ENCODE assay signal across 8 mouse cellular contexts in the genomic region with DNA sequence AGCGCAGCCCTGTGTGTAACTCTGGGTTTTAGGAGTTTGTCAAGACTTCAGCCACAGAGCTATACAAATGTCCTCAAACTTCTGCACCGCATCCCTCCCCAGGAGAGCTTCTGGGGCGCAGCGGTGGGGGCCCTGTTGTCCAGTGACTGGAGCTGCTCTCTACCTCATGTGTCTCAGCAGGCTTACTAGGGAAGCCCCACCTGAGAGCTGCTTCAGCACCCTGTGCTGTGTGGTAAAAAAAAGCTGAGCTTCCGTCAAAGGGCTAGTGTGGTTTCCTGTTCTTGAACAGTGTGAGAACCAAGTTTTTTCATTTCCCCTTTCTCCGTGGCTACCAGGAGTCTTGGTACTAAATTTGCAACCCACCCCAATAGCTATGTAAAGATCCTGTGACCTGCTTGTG. TPM values are rescaled to one million over a fixed set of nuclear protein-coding genes. Genes with fewer than 3 reads are reported as not detected.
DNase-seq lines count a peak whose midpoint lies in the region; ATAC-seq and TF ChIP-seq lines count a peak whose summit lies in the region.
"Had no signal": no experiment of that assay in that cellular context is flagged by ENCODE, and none has a peak within 500 bp of the region (broad histone marks: within the 10 kb centered on the region; RNA-seq: fewer than 3 reads in every experiment).

No protein-coding gene starts in this region.

- peaks cover 10% of the 10 kb centered on the region in 2 experiments for H3K36me3 ChIP-seq in CH12.LX (replicated peaks in 1 of 2; ENCODE audit: control insufficient read depth in 1 of 2, insufficient read depth in 1 of 2, low read length in 1 of 2)

- peak; percentile 60 for TF ChIP-seq POLR2A in CH12.LX (IDR thresholded peaks at IDR 0.05; ENCODE audit: low read depth, low read length)

- TF ChIP-seq RAD21 in CH12.LX (IDR thresholded peaks at IDR 0.05; ENCODE audit: low read depth, low read length), result peak; percentile 20

- H3K4me2 ChIP-seq in CH12.LX (ENCODE audit: insufficient read depth, low read depth, poor library complexity, severe bottlenecking), result peak overlapping the region; percentile 66
- H3K4me2 ChIP-seq: limb, embryonic 12.5 days had no signal

- peak; percentile 89 for DNase-seq in CD4-positive helper T cell, adult 2 months (ENCODE audit: low read depth, low spot score)
- peak; percentile 95 for DNase-seq in CH12.LX (ENCODE audit: extremely low read depth)
- peak; percentile 87 to 89 for DNase-seq in natural killer cell, adult 2 months (ENCODE audit: low spot score in 2 of 2)
- no peak for DNase-seq in frontal cortex, postnatal 25 days (ENCODE audit: low spot score in 2 of 2)
- DNase-seq in retina, embryonic 14.5 days (ENCODE audit: low spot score), result no peak
- no peak for DNase-seq in left cerebral cortex, adult 11 months (ENCODE audit: low spot score)

- H3K9ac ChIP-seq in CH12.LX (ENCODE audit: insufficient read depth, low read depth), result peak overlapping the region; percentile 78; the same call in 1 of the 2 replicates
- H3K9ac ChIP-seq: limb, embryonic 12.5 days had no signal

- H3K27ac ChIP-seq in CH12.LX (ENCODE audit: insufficient read depth, low read depth), result peak overlapping the region; percentile 97
- H3K27ac ChIP-seq: limb, embryonic 12.5 days had no signal

- peak; percentile 99 for TF ChIP-seq EP300 in CH12.LX (IDR thresholded peaks at IDR 0.05; ENCODE audit: low read length)

- no peaks in the 10 kb centered on the region for H3K9me3 ChIP-seq in CH12.LX (replicated peaks; ENCODE audit: low read length)
- H3K9me3 ChIP-seq: limb, embryonic 12.5 days had no signal

- H3K4me3 ChIP-seq in CH12.LX (replicated peaks in 1 of 3; ENCODE audit: low read depth in 2 of 3, low read length in 2 of 3, poor library complexity in 1 of 3), result no peak overlapping the region
- H3K4me3 ChIP-seq: limb, embryonic 12.5 days had no signal

- TF ChIP-seq CTCF in CH12.LX (conservative IDR thresholded peaks at IDR 0.05 in 1 of 2, IDR thresholded peaks at IDR 0.05 in 1 of 2; ENCODE audit: low read depth in 2 of 2, low read length in 2 of 2), result no peak

- peak; percentile 90 for ATAC-seq in inflammation-experienced regulatory T-cells, adult 6 months

- H3K27me3 ChIP-seq in CH12.LX (replicated peaks), result no peaks in the 10 kb centered on the region
- H3K27me3 ChIP-seq: limb, embryonic 12.5 days had no signal

- peaks cover 45% of the 10 kb centered on the region for H3K79me2 ChIP-seq in CH12.LX (replicated peaks; ENCODE audit: control insufficient read depth, extremely low read depth, insufficient read depth, poor library complexity, severe bottlenecking)

- dilution Hi-C loops in CH12.LX (cut with MboI; ENCODE audit: extremely low pct_ligation_motif_present, extremely low pct_unique_long_range_greater_than_20kb, low sequenced_read_pairs), result no loop called here

- in situ Hi-C loops in CH12.LX (cut with MboI; ENCODE audit: low pct_ligation_motif_present, low pct_unique_long_range_greater_than_20kb, low sequenced_read_pairs), result loop anchor here (5.0 kb wide), 1 partner anchor 67 kb away; no protein-coding TSS in a partner anchor

- H3K4me1 ChIP-seq in CH12.LX (ENCODE audit: control insufficient read depth in 1 of 2, insufficient read depth in 2 of 2), result peaks cover 59 to 95% of the 10 kb centered on the region in 2 experiments

TF ChIP-seq in CH12.LX, 34 proteins besides CTCF, POLR2A, EP300 and RAD21:
- no peak for TF ChIP-seq USF2 (conservative IDR thresholded peaks at IDR 0.05; ENCODE audit: low read depth, low read length)
- TF ChIP-seq JUN (IDR thresholded peaks at IDR 0.05; ENCODE audit: insufficient read depth, low read depth, low read length), result peak; percentile 74
- TF ChIP-seq GABPA (IDR thresholded peaks at IDR 0.05; ENCODE audit: insufficient replicate concordance, low read depth, low read length), result no peak
- TF ChIP-seq MAFK (IDR thresholded peaks at IDR 0.05; ENCODE audit: insufficient replicate concordance, low read length), result peak; percentile 94
- TF ChIP-seq JUND (conservative IDR thresholded peaks at IDR 0.05; ENCODE audit: low read depth, low read length), result 0 out of 2 replicates have a peak, but pooled peaks have one; percentile 13
- TF ChIP-seq MYC (IDR thresholded peaks at IDR 0.05; ENCODE audit: low read depth, low read length), result peak; percentile 90
- TF ChIP-seq MAZ (IDR thresholded peaks at IDR 0.05; ENCODE audit: low read depth, low read length), result peak; percentile 98
- TF ChIP-seq PAX5 (IDR thresholded peaks at IDR 0.05; ENCODE audit: low read length), result no peak
- TF ChIP-seq SMC3 (IDR thresholded peaks at IDR 0.05; ENCODE audit: low read depth, low read length), result peak; percentile 36; the same call in 1 of the 2 replicates
- 0 out of 2 replicates have a peak, but pooled peaks have one; percentile 52 for TF ChIP-seq ELF1 (IDR thresholded peaks at IDR 0.05; ENCODE audit: low read depth, low read length)
- TF ChIP-seq SIN3A (IDR thresholded peaks at IDR 0.05; ENCODE audit: low read length), result peak; percentile 90
- no peak for TF ChIP-seq ZMIZ1 (IDR thresholded peaks at IDR 0.05; ENCODE audit: low read depth, low read length)
- TF ChIP-seq IRF4 (IDR thresholded peaks at IDR 0.05; ENCODE audit: low read depth, low read length), result peak; percentile 97
- no peak for TF ChIP-seq ZC3H11A (IDR thresholded peaks at IDR 0.05; ENCODE audit: low read depth, low read length)
- TF ChIP-seq MEF2A (IDR thresholded peaks at IDR 0.05; ENCODE audit: borderline replicate concordance, low read depth, low read length), result peak; percentile 97
- TF ChIP-seq E2F4 (IDR thresholded peaks at IDR 0.05; ENCODE audit: insufficient replicate concordance, low read depth, low read length), result 0 out of 2 replicates have a peak, but pooled peaks have one; percentile 58
- no peak for TF ChIP-seq NRF1 (IDR thresholded peaks at IDR 0.05; ENCODE audit: low read depth, low read length)
- TF ChIP-seq TCF12 (IDR thresholded peaks at IDR 0.05; ENCODE audit: low read depth, low read length), result peak; percentile 97
- TF ChIP-seq ZNF384 (IDR thresholded peaks at IDR 0.05; ENCODE audit: low read depth, low read length), result peak; percentile 98
- peak; percentile 87 for TF ChIP-seq MAX (IDR thresholded peaks at IDR 0.05; ENCODE audit: low read length)
- TF ChIP-seq UBTF (IDR thresholded peaks at IDR 0.05; ENCODE audit: low read depth, low read length), result peak; percentile 90; the same call in 1 of the 2 replicates
- no peak for TF ChIP-seq NELFE (IDR thresholded peaks at IDR 0.05; ENCODE audit: low read depth, low read length)
- TF ChIP-seq CHD2 (IDR thresholded peaks at IDR 0.05; ENCODE audit: low read length), result peak; percentile 86
- peak; percentile 72; the same call in 1 of the 2 replicates for TF ChIP-seq TBP (conservative IDR thresholded peaks at IDR 0.05; ENCODE audit: low read depth, low read length)
- TF ChIP-seq USF1 (IDR thresholded peaks at IDR 0.05; ENCODE audit: low read depth, low read length), result no peak
- no peak for TF ChIP-seq KAT2A (IDR thresholded peaks at IDR 0.05; ENCODE audit: insufficient replicate concordance, low read length)
- TF ChIP-seq POLR2AphosphoS2 (IDR thresholded peaks at IDR 0.05; ENCODE audit: low read depth, low read length), result no peak
- no peak for TF ChIP-seq CHD1 (IDR thresholded peaks at IDR 0.05; ENCODE audit: low read depth, low read length)
- TF ChIP-seq ETS1 (conservative IDR thresholded peaks at IDR 0.05; ENCODE audit: low read depth, low read length), result peak; percentile 98
- peak; percentile 94 for TF ChIP-seq RCOR1 (conservative IDR thresholded peaks at IDR 0.05; ENCODE audit: low read depth, low read length)
- no peak for TF ChIP-seq ZKSCAN1 (IDR thresholded peaks at IDR 0.05; ENCODE audit: borderline replicate concordance, low read depth, low read length)
- TF ChIP-seq MXI1 (IDR thresholded peaks at IDR 0.05; ENCODE audit: low read depth, low read length), result peak; percentile 83
- peak; percentile 55; the same call in 1 of the 2 replicates for TF ChIP-seq HCFC1 (IDR thresholded peaks at IDR 0.05; ENCODE audit: low read depth, low read length)
- TF ChIP-seq BHLHE40 (IDR thresholded peaks at IDR 0.05; ENCODE audit: low read depth, low read length), result peak; percentile 97

RNA-seq across cellular contexts. Expression of a gene that starts 22.9 kb away (rescaled TPM):
- 69.6 and 73.1 TPM in 2 replicates for total RNA-seq in CH12.LX (2012; rRNA removed)
- 29.1 and 29.5 TPM in 2 replicates for total RNA-seq in CH12.LX (2014; rRNA removed)
- polyA plus RNA-seq in CH12.LX (2012; ENCODE audit: insufficient read length, low read depth), result 48.1 and 51.8 TPM in 2 replicates
- polyA plus RNA-seq in inflammation-experienced regulatory T-cells, adult 6 months (2017; shearing (Covaris generic)), result 100 to 1,000 TPM in 1 of 3 experiments, 10 to 100 TPM in 2; 97.8 to 140 (median 99.4) TPM

RNA-seq across cellular contexts. Expression of a gene that starts 23.0 kb away (rescaled TPM):
- 3.6 and 4.2 TPM in 2 replicates for total RNA-seq in CH12.LX (2012; rRNA removed)
- total RNA-seq in CH12.LX (2014; rRNA removed), result 1.9 and 2.0 TPM in 2 replicates
- 2.9 and 3.0 TPM in 2 replicates for polyA plus RNA-seq in CH12.LX (2012; ENCODE audit: insufficient read length, low read depth)
- 10 to 100 TPM in 1 of 3 experiments, 1 to 10 TPM in 2; 5.7 to 10.3 (median 6.7) TPM for polyA plus RNA-seq in inflammation-experienced regulatory T-cells, adult 6 months (2017; shearing (Covaris generic))

RNA-seq across cellular contexts. Expression of a gene that starts 23.0 kb away (rescaled TPM):
- total RNA-seq in CH12.LX (2012; rRNA removed) (8.6 and 9.4 TPM in 2 replicates), CH12.LX (2014; rRNA removed) (1.3 and 1.5 TPM in 2 replicates)
- polyA plus RNA-seq in CH12.LX (2012; ENCODE audit: insufficient read length, low read depth), result 5.2 and 6.7 TPM in 2 replicates
- 10 to 100 TPM; 17.4 to 22.3 (median 18.0) TPM for polyA plus RNA-seq in inflammation-experienced regulatory T-cells, adult 6 months (2017; shearing (Covaris generic))

RNA-seq across cellular contexts. Expression of a gene that starts 36.5 kb away (rescaled TPM):
- total RNA-seq in CH12.LX (2012; rRNA removed) (0.59 TPM in 2 replicates), CH12.LX (2014; rRNA removed) (not detected in 2 replicates)
- 0.55 TPM in 1 of 2 replicates, not detected in the other for polyA plus RNA-seq in CH12.LX (2012; ENCODE audit: insufficient read length, low read depth)
- not detected for polyA plus RNA-seq in inflammation-experienced regulatory T-cells, adult 6 months (2017; shearing (Covaris generic))

RNA-seq across cellular contexts. Expression of a gene that starts 51.3 kb away (rescaled TPM):
- 32.1 and 33.3 TPM in 2 replicates for total RNA-seq in CH12.LX (2012; rRNA removed)
- total RNA-seq in CH12.LX (2014; rRNA removed), result 43.2 and 45.6 TPM in 2 replicates
- polyA plus RNA-seq in CH12.LX (2012; ENCODE audit: insufficient read length, low read depth), result 28.3 and 30.9 TPM in 2 replicates
- 10 to 100 TPM; 25.0 to 31.5 (median 26.9) TPM for polyA plus RNA-seq in inflammation-experienced regulatory T-cells, adult 6 months (2017; shearing (Covaris generic))

Comparison
In these comparisons a context has a peak if more than half of its experiments do, and no peak if none do; other contexts are left out.
1. DNase-seq: peak in CD4-positive helper T cell, adult 2 months (single experiment), CH12.LX (single experiment) and natural killer cell, adult 2 months (2 of 2); none in frontal cortex, postnatal 25 days (0 of 2), retina, embryonic 14.5 days (single experiment) and left cerebral cortex, adult 11 months (single experiment).